Mouse (Mus musculus): ENCODE results near the gene Smpx. TPM values are rescaled to one million over a fixed set of nuclear protein-coding genes. Genes with fewer than 3 reads are reported as not detected.

The Smpx gene
- total RNA-seq (2021), result 100 to 1,000 TPM; 316 to 397 TPM
- long read RNA-seq, experiment 1, transcript Smpx-201 (6 exons, 1,152 nt), result major isoform, 324 of 467 reads
- long read RNA-seq, experiment 1, transcript Smpx-203 (5 exons, 898 nt), result minor isoform, 65 of 467 reads
- long read RNA-seq, experiment 1, transcript Smpx-207 (7 exons, 465 nt), result minor isoform, 9 of 467 reads
- long read RNA-seq, experiment 1, partial matches to known transcripts, result 12 of 467 reads
- long read RNA-seq, experiment 1, other reads (novel, unspliced or antisense), result 57 of 467 reads
- long read RNA-seq, experiment 2, transcript Smpx-201 (6 exons, 1,152 nt), result major isoform, 294 of 401 reads
- long read RNA-seq, experiment 2, transcript Smpx-207 (7 exons, 465 nt), result minor isoform, 9 of 401 reads
- long read RNA-seq, experiment 2, transcript Smpx-203 (5 exons, 898 nt), result minor isoform, 51 of 401 reads
- long read RNA-seq, experiment 2, partial matches to known transcripts, result 31 of 401 reads
- long read RNA-seq, experiment 2, other reads (novel, unspliced or antisense), result 14 of 401 reads

GRCm38 (mm10) chrX:157698862-157699261 is at the start of gene Smpx:
Smpx (plus strand) TSS chrX:157698910.
- DNase-seq, result no peak

GRCm38 (mm10) chrX:157655047-157655446 is 43.7 kb upstream of the Smpx start:
- no peak for DNase-seq

- DNase-seq, result no peak
These were observed 41.4 kb upstream of the Smpx start for GRCm38 (mm10) chrX:157657356-157657755.

- DNase-seq, result no peak
These were observed 26.9 kb upstream of the Smpx start for GRCm38 (mm10) chrX:157671820-157672219.

GRCm38 (mm10) chrX:157674667-157675350 is 23.9 kb upstream of the Smpx start:
- no peak for DNase-seq

- DNase-seq, result no peak
These were observed 7.5 kb upstream of the Smpx start for GRCm38 (mm10) chrX:157691186-157691585.

GRCm38 (mm10) chrX:157697591-157698135 is 1.0 kb upstream of the Smpx start:
- DNase-seq, result no peak

- DNase-seq, result peak; percentile 15
These were observed 8.5 kb downstream of the Smpx start for GRCm38 (mm10) chrX:157707236-157707635.

GRCm38 (mm10) chrX:157708616-157709280 is 10.0 kb downstream of the Smpx start:
- no peak for DNase-seq

- DNase-seq, result no peak
These were observed 21.2 kb downstream of the Smpx start for GRCm38 (mm10) chrX:157719907-157720306.

GRCm38 (mm10) chrX:157730622-157731341 is 32.1 kb downstream of the Smpx start:
- DNase-seq, result no peak

GRCm38 (mm10) chrX:157731658-157732314 is 33.1 kb downstream of the Smpx start:
- peak; percentile 38 for DNase-seq

- DNase-seq, result no peak
These were observed 33.6 kb downstream of the Smpx start for GRCm38 (mm10) chrX:157732346-157732745.

- no peak for DNase-seq
These were observed 35.1 kb downstream of the Smpx start for GRCm38 (mm10) chrX:157733836-157734235.

GRCm38 (mm10) chrX:157734341-157734740 is 35.6 kb downstream of the Smpx start:
- no peak for DNase-seq

- no peak for DNase-seq
These were observed 49.3 kb downstream of the Smpx start for GRCm38 (mm10) chrX:157747815-157748544.

GRCm38 (mm10) chrX:157754559-157754958 is 55.8 kb downstream of the Smpx start:
- DNase-seq, result no peak

- DNase-seq, result no peak
These were observed 63.8 kb downstream of the Smpx start for GRCm38 (mm10) chrX:157762542-157762941.

- DNase-seq, result no peak
These were observed 103.0 kb downstream of the Smpx start for GRCm38 (mm10) chrX:157801669-157802068.

All from gastrocnemius, postnatal 25 days (tissue).